Mouse (Mus musculus) activated CD4-positive, CD25-positive, alpha-beta regulatory T cell, adult 4 months (primary cell): ENCODE results near the gene Tnrc6b. TPM values are rescaled to one million over a fixed set of nuclear protein-coding genes. Genes with fewer than 3 reads are reported as not detected.
"Not testable (repeated sequence)": the region's sequence is repeated elsewhere in the genome, so short reads cannot be mapped to it uniquely, and the experiment has no call there.

Experiments
- ATAC-seq: one replicate; pipeline ENCODE4 v1.8.0; 2017
- polyA plus RNA-seq, 2 experiments: library from polyadenylated mRNA; unstranded; fragments of 100-300 nt; shearing (Covaris generic); gene quantifications; one replicate each; pipeline ENCODE4 v1.2.1; 2017

Gene Tnrc6b
- polyA plus RNA-seq, 2 experiments from 2014 or later = 35.6 to 58.6 TPM

- no peak for ATAC-seq
Observed at GRCm38 (mm10) chr15:80859366-80859765, 148.3 kb downstream of the Tnrc6b start.

- no peak for ATAC-seq
Observed at GRCm38 (mm10) chr15:80861302-80861701, 150.2 kb downstream of the Tnrc6b start.

- ATAC-seq = no peak
Observed at GRCm38 (mm10) chr15:80862027-80862426, 150.9 kb downstream of the Tnrc6b start.

GRCm38 (mm10) chr15:80868603-80869002 lies 157.5 kb downstream of the Tnrc6b start:
- not testable (repeated sequence) for ATAC-seq

GRCm38 (mm10) chr15:80874726-80875125 lies 163.6 kb downstream of the Tnrc6b start:
- ATAC-seq = no peak

- no peak for ATAC-seq
Observed at GRCm38 (mm10) chr15:80876231-80876630, 165.1 kb downstream of the Tnrc6b start.

GRCm38 (mm10) chr15:80884095-80884494 lies 173.0 kb downstream of the Tnrc6b start:
- no peak for ATAC-seq

- ATAC-seq = no peak
Observed at GRCm38 (mm10) chr15:80886361-80887156, 175.4 kb downstream of the Tnrc6b start.

GRCm38 (mm10) chr15:80892341-80892740 lies 181.2 kb downstream of the Tnrc6b start:
- ATAC-seq = peak; percentile 20

GRCm38 (mm10) chr15:80896741-80897140 lies 185.6 kb downstream of the Tnrc6b start:
- ATAC-seq = peak; percentile 82

GRCm38 (mm10) chr15:80897911-80898310 lies 186.8 kb downstream of the Tnrc6b start:
- ATAC-seq = no peak

GRCm38 (mm10) chr15:80899806-80900205 lies 188.7 kb downstream of the Tnrc6b start:
- no peak for ATAC-seq

GRCm38 (mm10) chr15:80901806-80902513 lies 190.8 kb downstream of the Tnrc6b start:
- ATAC-seq = no peak

- ATAC-seq = not testable (repeated sequence)
Observed at GRCm38 (mm10) chr15:80904776-80905175, 193.7 kb downstream of the Tnrc6b start.

- ATAC-seq = no peak
Observed at GRCm38 (mm10) chr15:80910183-80910582, 199.1 kb downstream of the Tnrc6b start.

- no peak for ATAC-seq
Observed at GRCm38 (mm10) chr15:80910790-80911531, 199.8 kb downstream of the Tnrc6b start.

- ATAC-seq = no peak
Observed at GRCm38 (mm10) chr15:80912175-80912574, 201.1 kb downstream of the Tnrc6b start.

GRCm38 (mm10) chr15:80913803-80914202 lies 202.7 kb downstream of the Tnrc6b start:
- no peak for ATAC-seq

GRCm38 (mm10) chr15:80915850-80916249 lies 204.7 kb downstream of the Tnrc6b start:
- no peak for ATAC-seq

- no peak for ATAC-seq
Observed at GRCm38 (mm10) chr15:80916621-80917020, 205.5 kb downstream of the Tnrc6b start.

- ATAC-seq = no peak
Observed at GRCm38 (mm10) chr15:80920346-80920745, 209.2 kb downstream of the Tnrc6b start.

- peak; percentile 71 for ATAC-seq
Observed at GRCm38 (mm10) chr15:80921781-80922180, 210.7 kb downstream of the Tnrc6b start.

GRCm38 (mm10) chr15:80924211-80924610 lies 213.1 kb downstream of the Tnrc6b start:
- peak; percentile 26 for ATAC-seq
